Mouse (Mus musculus) heart, embryonic 14.5 days (tissue): Measurements from ENCODE around the gene Cfap97d1. TPM values are rescaled to one million over a fixed set of nuclear protein-coding genes. Genes with fewer than 3 reads are reported as not detected.
A peak's percentile ranks its signal among the peaks of the same experiment; 100 is the strongest.

Experiments
- ATAC-seq: fragments of 200-750 bp; cut with Nextera tagmentation; 2 replicates; pipeline ENCODE4 v1.8.0; 2017; ENCODE audit warnings: low read depth, moderate TSS enrichment; ENCODE audit not compliant: insufficient number of reproducible peaks, insufficient read depth, low FRiP score
- H3K27ac ChIP-seq, 2 experiments: fragments of 200-500 bp in 1 of 2; fragments of 300-500 bp in 1 of 2; sonication (generic) in 1 of 2; replicated peaks in 1 of 2; 2 replicates each; pipeline ENCODE4 v1.5.1; 2012 to 2014; ENCODE audit warnings: low read depth in 2 of 2, low read length in 2 of 2, control low read depth in 1 of 2, mild to moderate bottlenecking in 1 of 2, mixed read lengths in 1 of 2; ENCODE audit not compliant: control insufficient read depth in 1 of 2, insufficient read depth in 1 of 2
- H3K27me3 ChIP-seq: fragments of 300-500 bp; sonication (generic); 2 replicates; pipeline ENCODE4 v1.6.1; 2014; ENCODE audit warnings: mild to moderate bottlenecking, low read length, control low read depth; ENCODE audit not compliant: control insufficient read depth, insufficient read depth
- H3K36me3 ChIP-seq: fragments of 300-500 bp; sonication (generic); 2 replicates; pipeline ENCODE4 v1.6.1; 2014; ENCODE audit warnings: mild to moderate bottlenecking, control low read depth, low read length, mixed read lengths; ENCODE audit not compliant: control insufficient read depth, insufficient read depth
- H3K4me1 ChIP-seq, 2 experiments: fragments of 200-500 bp in 1 of 2; fragments of 300-500 bp in 1 of 2; sonication (generic) in 1 of 2; 2 replicates each; pipeline ENCODE4 v1.6.1; 2012 to 2014; ENCODE audit warnings: low read length in 2 of 2, control low read depth in 1 of 2, mixed read lengths in 1 of 2; ENCODE audit not compliant: control insufficient read depth in 2 of 2, insufficient read depth in 2 of 2
- H3K4me2 ChIP-seq: fragments of 300-500 bp; sonication (generic); 2 replicates; pipeline ENCODE4 v1.6.1; 2014; ENCODE audit warnings: mild to moderate bottlenecking, low read length
- H3K4me3 ChIP-seq, 2 experiments: fragments of 200-500 bp in 1 of 2; fragments of 300-500 bp in 1 of 2; sonication (generic) in 1 of 2; 2 replicates each; pipeline ENCODE4 v1.5.1; 2012 to 2014; ENCODE audit warnings: low read length in 2 of 2, mild to moderate bottlenecking in 2 of 2, control low read depth in 1 of 2, low read depth in 1 of 2, moderate library complexity in 1 of 2; ENCODE audit not compliant: control insufficient read depth in 1 of 2, insufficient read depth in 1 of 2
- H3K9ac ChIP-seq: fragments of 300-500 bp; sonication (generic); 2 replicates; pipeline ENCODE4 v1.6.1; 2014; ENCODE audit warnings: mild to moderate bottlenecking, low read length
- H3K9me3 ChIP-seq: fragments of 300-500 bp; sonication (generic); 2 replicates; pipeline ENCODE4 v1.6.1; 2016; ENCODE audit warnings: low read length, control low read depth; ENCODE audit not compliant: control insufficient read depth
- WGBS: fragments of 180-500 bp; shearing (Covaris S2); extraction: QIAGEN DNeasy Blood & Tissue Kit; methylation state at CpG from one replicate; pipeline ENCODE4 v1.1.7; 2014; 5-methylcytosine and 5-hydroxymethylcytosine counted together
- polyA plus RNA-seq: library from polyadenylated mRNA; unstranded; fragments of >200 nt; fragmentation: Nextera tagmentation; extraction: Ambion mirVana; gene quantifications from 2 replicates; pipeline ENCODE4 v1.2.1, GENCODE M21; 2014

Gene Cfap97d1
- polyA plus RNA-seq, 1 experiment from 2014 or later = not detected

DNA sequence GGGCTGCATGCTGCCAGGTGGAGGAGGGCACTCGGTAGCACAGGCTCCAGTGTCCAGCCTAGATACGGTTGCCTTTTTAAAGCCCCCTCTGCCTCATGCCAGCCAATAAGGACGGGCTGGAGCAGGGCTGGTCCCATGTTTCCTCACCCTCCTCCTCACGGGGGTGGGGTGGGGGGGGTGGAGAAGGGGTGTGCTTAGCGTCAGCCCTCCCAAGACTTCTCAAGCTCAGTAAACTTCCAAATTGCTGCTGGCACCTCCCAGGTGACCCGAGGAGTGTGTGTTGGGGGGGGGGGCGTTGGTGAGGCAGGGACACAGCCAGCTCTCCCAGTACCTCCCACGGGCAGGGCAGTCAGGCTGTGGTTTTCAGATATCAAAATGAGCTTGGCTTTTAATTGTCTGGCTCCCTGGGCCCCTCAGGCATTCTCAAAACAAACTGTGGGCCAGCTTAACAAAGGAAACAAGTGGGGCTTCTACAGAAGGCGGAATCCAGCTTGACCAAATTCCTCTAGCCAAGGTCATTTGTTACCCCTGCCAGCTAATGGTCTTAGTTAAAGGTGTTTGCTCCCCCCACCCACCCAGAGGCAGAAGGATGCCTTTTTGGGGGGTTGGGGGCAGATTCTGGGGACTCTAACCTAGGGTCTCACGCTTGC is 17.0 kb upstream of the Cfap97d1 start, which contains the start of gene Sost:
Sost (minus strand) TSS at position 51 of the 650 bp plus-strand sequence.
- H3K36me3 ChIP-seq = peaks cover 3% of the 10 kb centered on the region
- no peaks in the 10 kb centered on the region for H3K9me3 ChIP-seq
- peaks cover 18 to 33% of the 10 kb centered on the region in 2 experiments for H3K4me1 ChIP-seq
- ATAC-seq = no peak
- peak within 1 kb of the TSS; percentile 44; the same call in 1 of the 2 replicates for H3K9ac ChIP-seq
- peaks cover 41% of the 10 kb centered on the region for H3K27me3 ChIP-seq
- no peak within 1 kb of the TSS; a peak in 1 of 4 replicates for H3K27ac ChIP-seq
- WGBS = 22% methylated on average over 9 of the region's 10 CpGs
- peak within 1 kb of the TSS; percentile 2 to 60; a peak in 2 of 4 replicates for H3K4me3 ChIP-seq
- peak within 1 kb of the TSS; percentile 95 for H3K4me2 ChIP-seq

- Histone ChIP-seq H3K27ac (peak overlapping the region; percentile 8 to 42; a peak in 3 of 4 replicates), H3K9me3 (no peaks in the 10 kb centered on the region), H3K4me2 (peak overlapping the region; percentile 12), H3K36me3 (peaks cover 15% of the 10 kb centered on the region), H3K4me1 (peaks cover 16 to 26% of the 10 kb centered on the region in 2 experiments), H3K27me3 (peaks cover 30% of the 10 kb centered on the region), H3K4me3 (no peak overlapping the region), H3K9ac (no peak overlapping the region; the same call in 1 of the 2 replicates)
- peak; percentile 2; the same call in 1 of the 2 replicates for ATAC-seq
- 14% methylated on average over 7 of the region's 7 CpGs for WGBS
Measured at GRCm38 (mm10) chr11:101968311-101968710, 15.8 kb upstream of the Cfap97d1 start.

DNA sequence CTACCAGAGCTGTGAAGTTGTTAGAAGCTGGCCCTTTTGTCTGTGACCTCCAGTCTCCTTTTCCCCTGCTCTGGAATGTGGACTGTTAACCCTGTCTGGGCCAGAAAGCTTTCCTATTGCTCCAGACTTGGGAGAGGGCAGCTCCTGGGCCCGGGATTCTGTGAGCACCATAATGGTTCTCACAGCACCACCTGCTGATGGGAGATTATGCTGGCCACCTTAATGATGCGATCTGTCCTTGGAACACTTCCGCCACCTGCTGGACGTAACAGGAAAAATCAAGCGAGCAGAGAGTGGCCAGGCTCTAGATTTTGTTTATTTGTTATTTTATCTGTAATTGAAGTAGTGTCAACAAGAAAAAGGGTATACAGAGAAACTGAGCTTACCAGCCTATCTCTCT is 15.3 kb upstream of the Cfap97d1 start:
- Histone ChIP-seq H3K4me2 (peak overlapping the region; percentile 12), H3K4me1 (peaks cover 16 to 21% of the 10 kb centered on the region in 2 experiments), H3K27me3 (peaks cover 27% of the 10 kb centered on the region), H3K9me3 (no peaks in the 10 kb centered on the region), H3K9ac (no peak overlapping the region), H3K27ac (no peak overlapping the region), H3K36me3 (peaks cover 20% of the 10 kb centered on the region), H3K4me3 (no peak overlapping the region)
- ATAC-seq = peak; percentile 57
- WGBS = 1% methylated on average over 5 of the region's 5 CpGs

DNA sequence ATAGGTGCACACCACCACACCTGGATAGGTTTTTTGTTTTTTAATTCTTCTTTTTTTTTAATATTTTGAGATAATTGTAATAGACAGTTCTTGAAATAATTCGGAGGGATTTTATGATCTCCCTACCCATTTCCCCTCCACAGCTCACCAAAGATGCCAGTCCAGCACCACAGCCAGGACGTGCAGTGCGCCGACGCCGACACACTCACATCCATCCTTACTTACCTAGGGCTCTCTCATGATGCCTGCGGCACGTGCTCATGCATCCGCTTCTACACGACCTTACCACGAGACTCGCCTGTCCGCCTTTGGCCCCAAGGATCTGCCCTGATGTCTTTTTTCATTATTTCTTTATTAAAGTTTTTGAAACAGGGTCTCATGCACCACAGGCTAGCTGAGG is 14.2 kb upstream of the Cfap97d1 start:
- H3K9ac ChIP-seq = no peak overlapping the region
- ATAC-seq = no peak
- no peak overlapping the region for H3K4me2 ChIP-seq
- peaks cover 16 to 21% of the 10 kb centered on the region in 2 experiments for H3K4me1 ChIP-seq
- no peaks in the 10 kb centered on the region for H3K9me3 ChIP-seq
- peaks cover 30% of the 10 kb centered on the region for H3K36me3 ChIP-seq
- WGBS = 78% methylated on average over 13 of the region's 13 CpGs
- H3K27me3 ChIP-seq = peaks cover 20% of the 10 kb centered on the region
- no peak overlapping the region for H3K27ac ChIP-seq
- no peak overlapping the region for H3K4me3 ChIP-seq

DNA sequence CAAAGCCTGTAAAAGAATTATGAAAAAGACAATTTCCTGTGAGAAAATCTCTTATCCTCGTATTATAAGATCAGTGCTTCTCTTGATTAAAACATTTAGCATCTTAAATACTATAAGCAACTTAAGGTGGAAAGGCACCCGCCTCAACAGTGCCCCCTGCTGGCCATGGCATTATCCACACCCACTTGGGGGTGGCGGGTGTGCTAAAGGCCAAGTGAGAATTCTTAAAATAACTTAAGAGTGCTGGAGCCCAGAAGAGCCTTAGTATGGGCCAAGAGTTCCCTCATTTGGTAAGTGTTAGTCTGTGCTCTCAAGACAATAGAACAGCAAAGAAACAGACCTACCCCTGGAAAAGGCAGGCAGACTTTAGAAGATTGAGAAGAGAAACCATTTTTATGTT is 12.7 kb upstream of the Cfap97d1 start:
- Histone ChIP-seq H3K9ac (no peak overlapping the region), H3K4me2 (no peak overlapping the region), H3K27ac (no peak overlapping the region), H3K4me3 (no peak overlapping the region), H3K27me3 (peaks cover 5% of the 10 kb centered on the region), H3K4me1 (peaks cover 15 to 21% of the 10 kb centered on the region in 2 experiments), H3K9me3 (no peaks in the 10 kb centered on the region), H3K36me3 (peaks cover 46% of the 10 kb centered on the region)
- ATAC-seq = no peak
- WGBS = 31% methylated on average over 3 of the region's 3 CpGs

DNA sequence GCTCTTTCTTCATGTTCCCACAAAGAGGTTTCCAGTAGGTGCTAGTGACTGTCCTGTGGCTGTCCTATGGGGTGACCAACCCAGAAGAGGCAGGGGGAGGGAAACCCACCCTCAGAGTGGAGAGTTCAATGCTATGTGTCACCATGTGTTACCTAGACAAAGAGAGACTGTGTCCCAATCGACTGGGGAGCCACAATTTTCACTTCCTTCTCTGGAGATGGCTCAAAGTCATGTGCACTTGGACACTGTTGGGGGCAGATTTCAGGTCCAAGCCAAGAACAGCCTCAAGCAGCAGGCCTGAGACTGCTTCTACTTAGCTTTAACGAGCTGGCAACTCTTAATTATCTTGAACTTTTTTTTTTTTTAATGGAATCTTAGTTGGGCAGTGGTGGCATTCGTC is 12.0 kb upstream of the Cfap97d1 start:
- no peak overlapping the region for H3K4me3 ChIP-seq
- WGBS = 74% methylated on average over 3 of the region's 3 CpGs
- no peak for ATAC-seq
- peaks cover 11 to 14% of the 10 kb centered on the region in 2 experiments for H3K4me1 ChIP-seq
- H3K36me3 ChIP-seq = peaks cover 53% of the 10 kb centered on the region
- no peak overlapping the region for H3K27ac ChIP-seq
- no peak overlapping the region for H3K9ac ChIP-seq
- H3K27me3 ChIP-seq = no peaks in the 10 kb centered on the region
- H3K9me3 ChIP-seq = peaks cover 3% of the 10 kb centered on the region; the same call in 1 of the 2 replicates
- no peak overlapping the region for H3K4me2 ChIP-seq

DNA sequence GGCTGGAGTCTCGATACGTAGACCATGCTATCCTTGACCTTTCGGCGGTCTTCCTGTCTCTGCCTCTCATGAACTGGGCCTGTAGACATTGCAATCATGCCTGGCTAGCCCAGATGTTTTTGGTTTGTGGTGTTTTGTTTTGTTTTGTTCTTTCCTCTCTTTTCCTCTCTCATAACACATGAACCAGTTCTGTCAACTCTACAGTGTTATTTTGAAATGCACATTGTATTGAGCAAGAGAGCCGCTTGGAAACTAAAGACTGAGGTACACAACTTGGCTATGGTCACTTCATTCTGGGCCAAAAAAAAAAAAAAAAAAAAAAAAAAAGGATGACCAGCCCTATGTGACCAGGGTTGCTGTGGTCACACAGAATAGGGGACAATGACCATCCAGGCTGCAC is 11.4 kb upstream of the Cfap97d1 start:
- WGBS = 96% methylated on average over 5 of the region's 5 CpGs

More for the DNA sequence above, 11.4 kb upstream of the Cfap97d1 start:
- Histone ChIP-seq H3K36me3 (peaks cover 56% of the 10 kb centered on the region), H3K27ac (no peak overlapping the region), H3K4me3 (no peak overlapping the region), H3K9me3 (peaks cover 3% of the 10 kb centered on the region; the same call in 1 of the 2 replicates), H3K4me2 (no peak overlapping the region), H3K4me1 (peaks cover 5 to 9% of the 10 kb centered on the region in 2 experiments; a peak in 3 of 4 replicates), H3K9ac (no peak overlapping the region), H3K27me3 (no peaks in the 10 kb centered on the region)
- ATAC-seq = no peak
